Mouse (Mus musculus) c-Kit-negative CD71-positive TER-119-positive erythroid progenitor cells, embryonic 14.5 days (primary cell): ENCODE measurements around the gene Nes.

Experiments
- DNase-seq: peaks from one replicate; pipeline ENCODE4 v3.0.0-alpha.2; 2013; ENCODE audit warnings: low read depth, low spot score

Nes gene

GRCm38 (mm10) chr3:87949955-87950515 is 20.8 kb upstream of the Nes start:
- no peak for DNase-seq

GRCm38 (mm10) chr3:87951946-87952345 is 18.9 kb upstream of the Nes start:
- DNase-seq = no peak

- DNase-seq = no peak
Measured at GRCm38 (mm10) chr3:87952440-87952839, 18.4 kb upstream of the Nes start.

GRCm38 (mm10) chr3:87958056-87958455 is 12.8 kb upstream of the Nes start:
- no peak for DNase-seq

- no peak for DNase-seq
Measured at GRCm38 (mm10) chr3:87958476-87958875, 12.4 kb upstream of the Nes start.

- DNase-seq = no peak
Measured at GRCm38 (mm10) chr3:87958967-87959366, 11.9 kb upstream of the Nes start.

GRCm38 (mm10) chr3:87959371-87959770 is 11.5 kb upstream of the Nes start:
- DNase-seq = no peak

GRCm38 (mm10) chr3:87960191-87960585 is 10.7 kb upstream of the Nes start:
- DNase-seq = no peak

- DNase-seq = no peak
Measured at GRCm38 (mm10) chr3:87960586-87961191, 10.2 kb upstream of the Nes start.

GRCm38 (mm10) chr3:87970184-87970938 is 517 bp upstream of the Nes start:
- DNase-seq = no peak

- DNase-seq = no peak
Measured at GRCm38 (mm10) chr3:87971489-87972202, 768 bp downstream of the Nes start.

GRCm38 (mm10) chr3:87972203-87972664 is 1.4 kb downstream of the Nes start:
- no peak for DNase-seq

GRCm38 (mm10) chr3:87972776-87973175 is 1.9 kb downstream of the Nes start:
- DNase-seq = no peak

- DNase-seq = no peak
Measured at GRCm38 (mm10) chr3:87973593-87974380, 2.9 kb downstream of the Nes start.

GRCm38 (mm10) chr3:87974381-87974987 is 3.6 kb downstream of the Nes start:
- DNase-seq = no peak

- DNase-seq = no peak
Measured at GRCm38 (mm10) chr3:87979493-87979892, 8.6 kb downstream of the Nes start.

GRCm38 (mm10) chr3:87980085-87980484 is 9.2 kb downstream of the Nes start:
- no peak for DNase-seq

- DNase-seq = no peak
Measured at GRCm38 (mm10) chr3:87980728-87981127, 9.8 kb downstream of the Nes start.

- no peak for DNase-seq
Measured at GRCm38 (mm10) chr3:87981214-87981760, 10.4 kb downstream of the Nes start.

GRCm38 (mm10) chr3:87981894-87982835 is 11.3 kb downstream of the Nes start:
- DNase-seq = no peak
